Mouse (Mus musculus): ENCODE measurements around the gene Gng3. TPM values are rescaled to one million over a fixed set of nuclear protein-coding genes. Genes with fewer than 3 reads are reported as not detected.
A peak's percentile ranks its signal among the peaks of the same experiment; 100 is the strongest.

The Gng3 gene
- polyA plus RNA-seq (2014; fragmentation: Nextera tagmentation; extraction: Ambion mirVana): 83.4 and 92.6 TPM in 2 replicates

GRCm38 (mm10) chr19:8839103-8839907 is at the start of gene Gng3:
Gng3 (minus strand) TSS chr19:8839194.
- peak within 1 kb of the TSS; percentile 95 for H3K27ac ChIP-seq (ENCODE audit: low read depth, low read length)
- peak within 1 kb of the TSS; percentile 91 for H3K4me2 ChIP-seq (ENCODE audit: low read depth, low read length, severe bottlenecking)
- DNase-seq (ENCODE audit: low spot score) (peak; percentile 81), ATAC-seq (replicated peaks; ENCODE audit: low FRiP score) (peak; percentile 79)
- peak within 1 kb of the TSS; percentile 47 for H3K4me3 ChIP-seq (ENCODE audit: low read depth, low read length)
- H3K9ac ChIP-seq (ENCODE audit: low read length): peak within 1 kb of the TSS; percentile 87
- WGBS: 39% methylated on average over 11 of the region's 11 CpGs
- H3K4me1 ChIP-seq (replicated peaks; ENCODE audit: control insufficient read depth, insufficient read depth, low read length): peaks cover 16% of the 10 kb centered on the region
- H3K36me3 ChIP-seq (ENCODE audit: control insufficient read depth, insufficient read depth, low read length): peaks cover 3% of the 10 kb centered on the region; the same call in 1 of the 2 replicates
- H3K9me3 ChIP-seq (ENCODE audit: control insufficient read depth, low read length): no peaks in the 10 kb centered on the region
- no peaks in the 10 kb centered on the region for H3K27me3 ChIP-seq (ENCODE audit: control insufficient read depth, insufficient read depth, low read length)

DNA sequence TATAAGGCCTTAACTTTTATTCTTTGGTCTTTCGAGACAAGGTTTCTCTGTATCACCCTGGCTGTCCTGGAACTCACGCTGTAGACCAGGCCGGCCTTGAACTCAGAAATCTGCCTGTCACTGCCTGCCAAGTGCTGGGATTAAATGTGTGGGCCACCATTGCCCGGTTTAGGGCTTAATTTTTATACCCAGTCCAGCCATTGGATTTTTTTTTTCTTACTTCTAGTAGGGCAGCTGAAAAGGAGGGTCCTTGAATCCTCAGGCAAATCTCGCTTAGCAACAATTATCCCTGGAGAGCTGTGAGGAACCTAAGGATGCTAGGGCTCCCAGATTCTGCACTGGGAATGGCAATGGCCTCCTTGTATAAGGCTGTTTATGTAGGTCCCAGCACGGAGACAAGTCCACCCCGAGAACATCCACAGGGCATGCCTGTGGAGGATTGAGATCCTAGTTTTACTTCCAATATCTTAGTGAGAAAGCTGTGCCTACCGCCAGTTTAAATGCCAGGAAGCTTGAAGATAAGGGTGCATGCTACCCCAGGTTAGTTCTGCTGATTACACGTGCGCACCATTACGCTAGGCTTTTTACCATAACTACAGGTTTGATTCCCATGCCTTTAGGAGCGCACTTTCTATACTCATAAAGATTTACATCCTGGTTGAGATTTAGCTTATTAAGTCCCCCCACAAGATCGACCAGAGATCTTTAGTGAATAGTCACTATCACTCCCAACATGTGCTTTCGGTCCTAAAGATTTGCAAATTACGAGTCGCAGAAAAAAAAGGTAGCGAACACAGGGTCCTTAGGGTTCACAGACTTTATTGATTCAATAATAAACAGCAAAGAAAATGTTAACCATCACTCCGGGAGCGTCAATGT is 48.8 kb upstream of the Gng3 start:
- ATAC-seq (replicated peaks; ENCODE audit: low FRiP score): no peak
- no peak for DNase-seq (ENCODE audit: low spot score)
- peak overlapping the region; percentile 50 for H3K4me3 ChIP-seq (ENCODE audit: low read depth, low read length)
- H3K27ac ChIP-seq (ENCODE audit: low read depth, low read length): peak overlapping the region; percentile 62; the same call in 1 of the 2 replicates
- no peaks in the 10 kb centered on the region for H3K9me3 ChIP-seq (ENCODE audit: control insufficient read depth, low read length)
- no peaks in the 10 kb centered on the region for H3K27me3 ChIP-seq (ENCODE audit: control insufficient read depth, insufficient read depth, low read length)
- H3K4me1 ChIP-seq (replicated peaks; ENCODE audit: control insufficient read depth, insufficient read depth, low read length): no peaks in the 10 kb centered on the region; the same call in 1 of the 2 replicates
- WGBS: 16% methylated on average over 19 of the region's 19 CpGs
- H3K9ac ChIP-seq (ENCODE audit: low read length): peak overlapping the region; percentile 79
- no peaks in the 10 kb centered on the region; the same call in 1 of the 2 replicates for H3K36me3 ChIP-seq (ENCODE audit: control insufficient read depth, insufficient read depth, low read length)
- H3K4me2 ChIP-seq (ENCODE audit: low read depth, low read length, severe bottlenecking): peak overlapping the region; percentile 76

DNA sequence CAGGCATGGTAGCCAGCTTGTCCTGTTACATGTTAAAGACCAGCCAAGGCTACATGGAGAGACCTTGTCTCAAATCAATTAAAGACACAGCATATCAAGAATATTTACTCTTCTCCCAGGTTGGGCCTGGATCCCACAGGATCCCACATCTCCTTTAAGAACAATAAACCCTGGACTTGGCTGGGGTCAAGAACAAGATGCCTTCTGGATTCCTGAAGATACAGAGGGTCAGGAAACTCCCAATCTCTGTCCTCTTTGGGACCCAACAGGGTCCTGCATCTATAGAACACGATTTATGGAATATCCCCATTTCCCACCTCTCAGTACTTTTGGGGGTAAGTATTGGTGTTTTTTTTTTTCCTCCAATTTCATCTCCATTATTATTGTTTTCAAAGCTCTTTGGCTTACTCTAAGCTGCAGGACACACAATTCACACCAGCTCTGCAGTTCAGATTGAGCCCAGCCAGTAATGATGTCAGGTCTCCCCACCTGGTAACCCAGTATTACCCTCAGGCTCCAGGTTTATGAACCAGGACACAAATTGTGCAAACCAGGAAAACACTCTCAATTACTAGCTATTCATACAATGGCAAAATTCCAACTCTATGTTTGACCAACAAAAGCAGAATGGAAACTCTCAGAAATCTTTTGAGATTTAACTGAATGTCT is 48.1 kb upstream of the Gng3 start:
- Histone ChIP-seq H3K27me3 (ENCODE audit: control insufficient read depth, insufficient read depth, low read length) (no peaks in the 10 kb centered on the region), H3K9ac (ENCODE audit: low read length) (peak overlapping the region; percentile 79; the same call in 1 of the 2 replicates), H3K4me3 (ENCODE audit: low read depth, low read length) (no peak overlapping the region), H3K4me1 (replicated peaks; ENCODE audit: control insufficient read depth, insufficient read depth, low read length) (no peaks in the 10 kb centered on the region; the same call in 1 of the 2 replicates), H3K36me3 (ENCODE audit: control insufficient read depth, insufficient read depth, low read length) (no peaks in the 10 kb centered on the region; the same call in 1 of the 2 replicates), H3K4me2 (ENCODE audit: low read depth, low read length, severe bottlenecking) (peak overlapping the region; percentile 76; the same call in 1 of the 2 replicates), H3K27ac (ENCODE audit: low read depth, low read length) (peak overlapping the region; percentile 62; the same call in 1 of the 2 replicates), H3K9me3 (ENCODE audit: control insufficient read depth, low read length) (no peaks in the 10 kb centered on the region)
- 52% methylated on average over 1 of the region's 1 CpGs for WGBS
- no peak for DNase-seq (ENCODE audit: low spot score)
- no peak for ATAC-seq (replicated peaks; ENCODE audit: low FRiP score)

DNA sequence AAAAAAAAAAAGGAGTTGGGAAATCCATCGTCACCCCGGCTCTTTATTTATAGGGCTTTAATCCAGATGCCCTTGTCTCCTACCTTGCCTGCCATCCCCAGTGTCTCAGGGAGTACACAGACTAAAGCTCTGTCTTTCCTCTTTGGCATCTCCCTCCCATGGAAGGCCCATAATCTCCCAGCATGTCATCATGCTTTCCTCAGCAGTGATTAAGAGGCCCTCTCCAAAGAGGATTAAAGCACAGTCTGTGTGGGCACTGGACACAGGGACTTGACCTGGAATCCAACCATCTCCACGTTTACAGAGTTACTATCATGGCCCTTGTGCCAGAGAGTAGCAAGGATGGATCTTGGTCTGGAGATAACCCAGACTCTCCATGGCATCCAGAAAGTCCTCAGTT is 44.6 kb upstream of the Gng3 start, which contains the start of the genes Lbhd1 and Gm49403:
Gene Lbhd1, plus strand, starts transcription at position 117 of the 400 bp plus-strand sequence.
Gene Gm49403, plus strand, starts transcription at position 315 of the 400 bp plus-strand sequence.
- Histone ChIP-seq H3K4me1 (replicated peaks; ENCODE audit: control insufficient read depth, insufficient read depth, low read length) (no peaks in the 10 kb centered on the region; the same call in 1 of the 2 replicates), H3K4me3 (ENCODE audit: low read depth, low read length) (no peak within 1 kb of the TSS), H3K4me2 (ENCODE audit: low read depth, low read length, severe bottlenecking) (no peak within 1 kb of the TSS), H3K36me3 (ENCODE audit: control insufficient read depth, insufficient read depth, low read length) (no peaks in the 10 kb centered on the region), H3K9ac (ENCODE audit: low read length) (no peak within 1 kb of the TSS), H3K9me3 (ENCODE audit: control insufficient read depth, low read length) (no peaks in the 10 kb centered on the region), H3K27me3 (ENCODE audit: control insufficient read depth, insufficient read depth, low read length) (no peaks in the 10 kb centered on the region), H3K27ac (ENCODE audit: low read depth, low read length) (no peak within 1 kb of the TSS)
- 78% methylated on average over 3 of the region's 3 CpGs for WGBS
- ATAC-seq (replicated peaks; ENCODE audit: low FRiP score): no peak
- DNase-seq (ENCODE audit: low spot score): no peak

DNA sequence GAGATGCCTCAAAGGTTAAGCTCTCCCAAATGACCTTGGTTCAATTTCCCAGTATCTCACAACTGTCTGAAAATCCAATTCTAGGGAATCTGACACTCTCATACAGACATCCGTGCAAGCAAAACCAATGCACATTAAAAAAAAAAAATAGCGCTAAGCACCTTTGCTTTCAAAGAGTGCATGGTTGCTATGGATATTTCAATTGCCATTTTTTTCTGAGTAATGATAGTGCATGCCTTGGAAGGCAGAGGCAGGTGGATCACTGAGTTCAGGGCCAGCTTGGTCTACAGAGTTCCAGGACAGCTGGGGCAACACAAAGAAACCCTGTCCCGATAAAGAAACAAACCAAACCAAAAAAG is 42.0 kb upstream of the Gng3 start:
- H3K9ac ChIP-seq (ENCODE audit: low read length): peak overlapping the region; percentile 91
- H3K27me3 ChIP-seq (ENCODE audit: control insufficient read depth, insufficient read depth, low read length): no peaks in the 10 kb centered on the region
- H3K4me1 ChIP-seq (replicated peaks; ENCODE audit: control insufficient read depth, insufficient read depth, low read length): no peaks in the 10 kb centered on the region
- no peaks in the 10 kb centered on the region; the same call in 1 of the 2 replicates for H3K36me3 ChIP-seq (ENCODE audit: control insufficient read depth, insufficient read depth, low read length)
- DNase-seq (ENCODE audit: low spot score): no peak
- no peak overlapping the region; the same call in 1 of the 2 replicates for H3K27ac ChIP-seq (ENCODE audit: low read depth, low read length)
- H3K4me2 ChIP-seq (ENCODE audit: low read depth, low read length, severe bottlenecking): peak overlapping the region; percentile 87
- ATAC-seq (replicated peaks; ENCODE audit: low FRiP score): no peak
- 14% methylated on average over 3 of the region's 3 CpGs for WGBS
- no peaks in the 10 kb centered on the region for H3K9me3 ChIP-seq (ENCODE audit: control insufficient read depth, low read length)
- H3K4me3 ChIP-seq (ENCODE audit: low read depth, low read length): peak overlapping the region; percentile 76

DNA sequence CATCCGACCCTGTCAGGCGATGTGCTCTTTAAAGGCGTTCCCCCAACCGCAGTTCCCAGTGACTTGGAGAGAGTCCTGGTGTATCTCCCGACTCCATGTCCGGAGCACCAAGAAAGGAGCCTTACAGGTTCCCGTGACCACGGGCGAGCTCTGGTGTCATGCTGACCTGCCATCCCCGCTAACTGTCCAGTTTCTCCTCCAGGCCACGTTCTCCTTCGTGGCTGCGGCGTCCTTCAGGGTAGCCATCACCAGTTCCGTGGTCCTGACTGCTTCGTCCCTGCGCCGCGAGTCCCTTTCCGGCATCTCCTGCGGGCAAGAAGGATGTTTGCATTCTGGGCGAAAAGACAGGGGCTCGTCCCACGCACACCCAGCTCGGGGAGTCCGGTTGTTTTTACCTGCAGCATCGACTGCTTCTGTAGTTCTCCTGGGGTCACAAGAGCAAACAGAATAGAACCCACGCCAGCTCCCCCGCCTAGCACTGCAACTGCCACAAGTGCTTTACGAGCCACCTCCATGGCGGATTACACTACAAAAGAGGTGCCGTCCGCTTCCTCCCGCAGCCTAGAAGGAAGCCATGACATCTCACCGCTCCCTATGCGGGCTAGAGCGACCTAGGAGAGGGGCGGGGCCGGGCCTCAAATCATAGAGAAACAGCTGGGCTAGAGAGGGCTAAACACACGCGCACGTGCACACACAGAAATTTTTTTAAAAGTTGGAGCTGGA is 41.5 kb upstream of the Gng3 start, which contains the start of gene Uqcc3:
Gene Uqcc3, minus strand, starts transcription at position 613 of the 723 bp plus-strand sequence.
- Histone ChIP-seq H3K36me3 (ENCODE audit: control insufficient read depth, insufficient read depth, low read length) (no peaks in the 10 kb centered on the region; the same call in 1 of the 2 replicates), H3K4me2 (ENCODE audit: low read depth, low read length, severe bottlenecking) (peak within 1 kb of the TSS; percentile 87), H3K4me1 (replicated peaks; ENCODE audit: control insufficient read depth, insufficient read depth, low read length) (no peaks in the 10 kb centered on the region), H3K27me3 (ENCODE audit: control insufficient read depth, insufficient read depth, low read length) (no peaks in the 10 kb centered on the region), H3K9me3 (ENCODE audit: control insufficient read depth, low read length) (no peaks in the 10 kb centered on the region), H3K27ac (ENCODE audit: low read depth, low read length) (peak within 1 kb of the TSS; percentile 50), H3K4me3 (ENCODE audit: low read depth, low read length) (peak within 1 kb of the TSS; percentile 76), H3K9ac (ENCODE audit: low read length) (peak within 1 kb of the TSS; percentile 91)
- ATAC-seq (replicated peaks; ENCODE audit: low FRiP score) (peak; percentile 95), DNase-seq (ENCODE audit: low spot score) (peak; percentile 90)
- under 1% methylated on average over 42 of the region's 42 CpGs for WGBS

- peaks cover 4% of the 10 kb centered on the region; the same call in 1 of the 2 replicates for H3K36me3 ChIP-seq (ENCODE audit: control insufficient read depth, insufficient read depth, low read length)
- no peak overlapping the region for H3K27ac ChIP-seq (ENCODE audit: low read depth, low read length)
- no peak overlapping the region for H3K4me3 ChIP-seq (ENCODE audit: low read depth, low read length)
- DNase-seq (ENCODE audit: low spot score) (no peak), ATAC-seq (replicated peaks; ENCODE audit: low FRiP score) (no peak)
- no peaks in the 10 kb centered on the region for H3K9me3 ChIP-seq (ENCODE audit: control insufficient read depth, low read length)
- peaks cover 7% of the 10 kb centered on the region; the same call in 1 of the 2 replicates for H3K4me1 ChIP-seq (replicated peaks; ENCODE audit: control insufficient read depth, insufficient read depth, low read length)
- H3K4me2 ChIP-seq (ENCODE audit: low read depth, low read length, severe bottlenecking): no peak overlapping the region
- 93% methylated on average over 7 of the region's 7 CpGs for WGBS
- H3K27me3 ChIP-seq (ENCODE audit: control insufficient read depth, insufficient read depth, low read length): no peaks in the 10 kb centered on the region
- H3K9ac ChIP-seq (ENCODE audit: low read length): no peak overlapping the region
Observed at GRCm38 (mm10) chr19:8875031-8875430, 36.0 kb upstream of the Gng3 start.

Data from forebrain, embryonic 11.5 days (tissue).